Mouse (Mus musculus) embryonic facial prominence, embryonic 10.5 days (tissue): ENCODE results near the gene Xpr1. TPM values are rescaled to one million over a fixed set of nuclear protein-coding genes. Genes with fewer than 3 reads are reported as not detected.
A peak's percentile ranks its signal among the peaks of the same experiment; 100 is the strongest.

Experiments
- DNase-seq: peaks from one replicate; pipeline ENCODE4 v3.0.0-alpha.2; 2017; ENCODE audit warnings: low spot score
- H3K27ac ChIP-seq: fragments of 300-500 bp; sonication (generic); replicated peaks from 2 replicates; pipeline ENCODE4 v1.5.1; 2016; ENCODE audit warnings: mild to moderate bottlenecking
- H3K27me3 ChIP-seq: fragments of 300-500 bp; sonication (generic); replicated peaks from 2 replicates; pipeline ENCODE4 v1.6.1; 2016; ENCODE audit warnings: low read depth, mild to moderate bottlenecking; ENCODE audit not compliant: poor library complexity, severe bottlenecking
- H3K36me3 ChIP-seq: fragments of 300-500 bp; sonication (generic); replicated peaks from 2 replicates; pipeline ENCODE4 v1.6.1; 2016; ENCODE audit warnings: mild to moderate bottlenecking, moderate library complexity
- H3K4me1 ChIP-seq: fragments of 300-500 bp; sonication (generic); 2 replicates; pipeline ENCODE4 v1.6.1; 2016
- H3K4me3 ChIP-seq: fragments of 300-500 bp; sonication (generic); 2 replicates; pipeline ENCODE4 v1.5.1; 2016; ENCODE audit warnings: mild to moderate bottlenecking, moderate library complexity
- H3K9me3 ChIP-seq: fragments of 300-500 bp; sonication (generic); 2 replicates; pipeline ENCODE4 v1.6.1; 2016; ENCODE audit warnings: mild to moderate bottlenecking
- WGBS: fragments of 180-500 bp; shearing (Covaris S2); methylation state at CpG from one replicate; pipeline ENCODE4 v1.1.7; 2016; 5-methylcytosine and 5-hydroxymethylcytosine counted together
- polyA plus RNA-seq: library from polyadenylated mRNA; unstranded; fragments of >200 nt; fragmentation: Nextera tagmentation; extraction: Ambion mirVana; gene quantifications from 2 replicates; pipeline ENCODE4 v1.2.1, GENCODE M21; 2016

Xpr1 gene
- polyA plus RNA-seq = 8.2 and 8.4 TPM in 2 replicates

DNA sequence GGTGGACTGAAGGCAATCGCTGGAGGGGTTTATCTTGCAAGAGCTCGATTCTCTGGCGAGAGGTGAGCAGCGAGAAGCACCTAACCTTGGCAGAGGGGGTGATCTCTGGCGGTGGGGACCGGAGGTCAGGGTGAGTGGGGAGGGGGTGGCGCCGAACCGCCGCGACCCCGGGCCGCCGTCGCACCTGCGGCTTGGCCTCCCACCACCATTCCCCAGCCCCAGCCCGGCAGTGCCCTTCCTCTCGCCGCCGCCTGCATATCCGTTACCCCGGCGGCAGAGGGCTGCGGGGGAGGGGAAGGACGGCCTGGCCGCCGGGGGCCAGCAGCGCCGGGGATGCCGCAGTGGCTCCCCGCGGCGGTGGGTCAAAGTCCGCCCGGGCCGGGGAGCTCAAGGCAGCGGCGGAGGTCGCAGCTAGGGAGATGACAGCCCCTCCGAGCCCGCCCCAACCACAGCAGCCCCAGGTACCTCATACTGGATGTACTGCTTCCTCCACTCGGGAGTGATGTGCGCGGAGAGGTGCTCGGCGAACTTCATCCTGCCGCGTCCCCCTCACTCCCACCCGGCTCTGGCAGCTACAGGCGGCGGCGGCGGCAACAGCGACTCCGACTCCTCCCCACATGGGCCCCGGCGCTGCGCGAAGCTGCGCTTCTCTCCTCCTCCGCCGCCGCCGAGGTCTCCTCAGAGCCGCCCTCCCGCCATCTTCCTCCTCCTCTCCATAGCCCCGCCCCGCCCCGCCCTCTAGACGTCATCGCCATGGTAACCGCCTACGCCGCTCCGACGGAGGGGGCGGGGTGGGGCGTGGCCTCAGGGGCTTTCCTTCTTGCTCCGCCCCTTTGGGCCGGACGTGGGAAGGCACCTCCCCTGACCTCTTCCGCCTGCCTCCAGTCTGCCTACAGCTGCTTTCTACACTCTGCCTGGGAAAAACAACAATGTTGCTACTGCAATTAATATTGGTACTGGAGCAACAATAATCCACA is at the start of gene Xpr1:
Xpr1 (minus strand) TSS at position 715 of the 977 bp plus-strand sequence.
- Histone ChIP-seq H3K36me3 (no peaks in the 10 kb centered on the region), H3K4me3 (peak within 1 kb of the TSS; percentile 93), H3K27me3 (no peaks in the 10 kb centered on the region), H3K4me1 (peaks cover 14% of the 10 kb centered on the region; the same call in 1 of the 2 replicates), H3K27ac (peak within 1 kb of the TSS; percentile 89), H3K9me3 (no peaks in the 10 kb centered on the region)
- DNase-seq = peak; percentile 98
- WGBS = under 1% methylated on average over 80 of the region's 82 CpGs

GRCm38 (mm10) chr1:155463442-155463841 is 46.2 kb upstream of the Xpr1 start:
- no peaks in the 10 kb centered on the region for H3K36me3 ChIP-seq
- DNase-seq = peak; percentile 34
- no peaks in the 10 kb centered on the region for H3K9me3 ChIP-seq
- H3K27ac ChIP-seq = no peak overlapping the region
- H3K4me1 ChIP-seq = peaks cover 30% of the 10 kb centered on the region
- H3K4me3 ChIP-seq = no peak overlapping the region
- WGBS = 19% methylated on average over 10 of the region's 10 CpGs
- 0 out of 2 replicates have a peak, but pooled peaks cover 3% of the 10 kb centered on the region for H3K27me3 ChIP-seq

- Histone ChIP-seq H3K36me3 (no peaks in the 10 kb centered on the region), H3K4me3 (no peak overlapping the region), H3K27ac (no peak overlapping the region), H3K9me3 (no peaks in the 10 kb centered on the region), H3K4me1 (peaks cover 30% of the 10 kb centered on the region), H3K27me3 (0 out of 2 replicates have a peak, but pooled peaks cover 3% of the 10 kb centered on the region)
- 81% methylated on average over 5 of the region's 5 CpGs for WGBS
- DNase-seq = no peak
Observed at GRCm38 (mm10) chr1:155462582-155462981, 45.4 kb upstream of the Xpr1 start.

GRCm38 (mm10) chr1:155457532-155457931 is 40.3 kb upstream of the Xpr1 start:
- no peak for DNase-seq
- Histone ChIP-seq H3K9me3 (no peaks in the 10 kb centered on the region), H3K27ac (no peak overlapping the region), H3K27me3 (0 out of 2 replicates have a peak, but pooled peaks cover under 1% of the 10 kb centered on the region), H3K36me3 (no peaks in the 10 kb centered on the region), H3K4me1 (peaks cover 8% of the 10 kb centered on the region), H3K4me3 (no peak overlapping the region)
- WGBS = 81% methylated on average over 7 of the region's 7 CpGs

DNA sequence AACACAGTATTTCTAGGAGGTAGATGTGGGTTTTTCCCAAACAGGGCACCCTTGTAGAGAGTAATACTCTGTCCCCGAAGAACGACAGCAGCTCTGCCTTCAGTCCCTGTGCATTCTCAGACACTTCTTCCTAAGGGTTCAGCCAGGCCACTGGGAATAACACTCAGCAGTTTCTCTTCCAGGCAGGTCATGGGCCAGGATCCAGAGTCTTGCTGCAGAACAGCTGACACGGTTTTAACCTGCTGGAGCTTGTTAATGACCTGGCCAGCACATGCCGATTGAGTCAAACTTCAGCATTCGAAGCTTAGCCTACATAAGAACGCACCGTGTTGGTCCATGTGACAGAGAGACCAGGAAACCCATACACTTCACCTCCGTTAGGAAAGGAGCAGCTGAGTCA is 36.0 kb upstream of the Xpr1 start:
- Histone ChIP-seq H3K9me3 (no peaks in the 10 kb centered on the region), H3K4me3 (no peak overlapping the region), H3K27me3 (no peaks in the 10 kb centered on the region), H3K4me1 (peaks cover 6% of the 10 kb centered on the region; the same call in 1 of the 2 replicates), H3K36me3 (no peaks in the 10 kb centered on the region), H3K27ac (no peak overlapping the region)
- WGBS = 88% methylated on average over 8 of the region's 8 CpGs
- DNase-seq = no peak

DNA sequence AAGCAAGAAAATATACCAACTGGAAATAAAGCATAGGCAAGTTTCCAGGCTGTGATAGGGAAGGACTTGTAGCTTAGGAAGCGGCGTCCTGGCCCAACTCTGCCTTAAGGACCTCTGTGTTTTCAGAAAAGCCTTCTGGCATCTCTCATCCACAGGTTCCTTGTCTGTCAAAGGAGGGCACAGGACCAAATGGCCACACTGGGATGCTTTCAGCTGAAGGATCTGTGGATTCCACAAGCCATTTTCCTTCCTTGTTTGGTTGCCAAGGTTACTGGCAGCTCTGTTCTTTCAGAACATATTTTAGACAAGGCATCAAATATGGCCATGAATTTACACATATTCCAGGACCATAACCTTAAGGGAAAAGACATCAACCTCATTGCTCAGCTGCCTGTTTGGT is 31.7 kb upstream of the Xpr1 start:
- Histone ChIP-seq H3K9me3 (no peaks in the 10 kb centered on the region), H3K27ac (no peak overlapping the region), H3K36me3 (no peaks in the 10 kb centered on the region), H3K4me1 (peaks cover 6% of the 10 kb centered on the region; the same call in 1 of the 2 replicates), H3K4me3 (no peak overlapping the region), H3K27me3 (no peaks in the 10 kb centered on the region)
- no peak for DNase-seq
- 87% methylated on average over 2 of the region's 2 CpGs for whole genome bisulfite sequencing

DNA sequence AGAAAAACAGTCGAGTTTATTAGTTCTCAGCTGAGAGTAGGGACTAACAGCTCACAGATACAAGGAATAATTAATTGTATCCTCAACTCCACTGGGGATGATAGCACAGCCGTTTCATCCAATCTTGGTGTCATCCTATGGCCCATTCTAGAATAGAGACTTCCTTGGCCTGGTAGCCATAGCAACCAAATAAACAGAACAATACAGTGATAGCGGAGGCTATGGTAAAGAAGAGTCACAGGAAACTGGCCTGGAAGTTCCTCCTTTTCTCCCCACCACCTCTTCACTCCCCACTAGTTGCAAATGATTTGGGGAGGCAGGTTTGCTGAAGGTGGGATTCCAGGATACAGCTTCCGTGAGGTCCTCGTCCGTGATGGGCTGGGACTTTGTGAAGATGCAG is 30.1 kb upstream of the Xpr1 start:
- no peak overlapping the region for H3K27ac ChIP-seq
- H3K27me3 ChIP-seq = no peaks in the 10 kb centered on the region
- H3K36me3 ChIP-seq = no peaks in the 10 kb centered on the region
- no peak overlapping the region for H3K4me3 ChIP-seq
- no peak for DNase-seq
- WGBS = 80% methylated on average over 6 of the region's 6 CpGs
- H3K4me1 ChIP-seq = peaks cover 11% of the 10 kb centered on the region; the same call in 1 of the 2 replicates
- no peaks in the 10 kb centered on the region for H3K9me3 ChIP-seq

- no peak overlapping the region for H3K27ac ChIP-seq
- no peaks in the 10 kb centered on the region for H3K36me3 ChIP-seq
- H3K9me3 ChIP-seq = no peaks in the 10 kb centered on the region
- no peak for DNase-seq
- no peaks in the 10 kb centered on the region for H3K27me3 ChIP-seq
- H3K4me3 ChIP-seq = no peak overlapping the region
- peaks cover 14% of the 10 kb centered on the region for H3K4me1 ChIP-seq
- 90% methylated on average over 4 of the region's 4 CpGs for WGBS
Observed at GRCm38 (mm10) chr1:155443115-155443514, 25.9 kb upstream of the Xpr1 start.

GRCm38 (mm10) chr1:155442521-155443001 is 25.3 kb upstream of the Xpr1 start:
- Histone ChIP-seq H3K4me3 (no peak overlapping the region), H3K36me3 (no peaks in the 10 kb centered on the region), H3K27me3 (no peaks in the 10 kb centered on the region), H3K9me3 (no peaks in the 10 kb centered on the region), H3K4me1 (peaks cover 14% of the 10 kb centered on the region), H3K27ac (peak overlapping the region; percentile 24; the same call in 1 of the 2 replicates)
- no peak for DNase-seq
- 75% methylated on average over 13 of the region's 13 CpGs for WGBS

GRCm38 (mm10) chr1:155439551-155439950 is 22.3 kb upstream of the Xpr1 start:
- H3K9me3 ChIP-seq = no peaks in the 10 kb centered on the region
- no peak overlapping the region for H3K4me3 ChIP-seq
- H3K27me3 ChIP-seq = no peaks in the 10 kb centered on the region
- WGBS = 72% methylated on average over 7 of the region's 7 CpGs
- peaks cover 14% of the 10 kb centered on the region for H3K4me1 ChIP-seq
- no peak overlapping the region for H3K27ac ChIP-seq
- H3K36me3 ChIP-seq = no peaks in the 10 kb centered on the region
- DNase-seq = no peak

DNA sequence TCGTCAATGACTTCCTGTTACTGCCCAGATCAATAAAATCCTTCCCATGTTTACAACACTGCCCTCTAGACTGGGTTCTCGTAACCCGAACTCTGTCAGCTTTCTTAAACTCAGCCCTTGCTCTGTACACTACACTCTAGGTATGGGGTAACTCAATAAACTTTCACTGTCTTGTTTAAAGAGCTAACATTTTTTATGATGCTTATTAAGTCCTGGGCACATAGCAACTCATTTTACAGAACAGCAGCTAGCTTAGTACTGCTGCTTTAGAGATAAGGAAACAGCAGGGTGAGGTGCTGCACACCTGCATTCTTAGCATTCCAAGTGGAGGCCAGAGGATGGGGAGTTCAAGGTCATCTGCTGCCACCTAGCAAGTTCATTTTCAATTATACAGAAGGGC is 21.3 kb upstream of the Xpr1 start:
- H3K4me1 ChIP-seq = peaks cover 14% of the 10 kb centered on the region
- DNase-seq = no peak
- H3K27me3 ChIP-seq = no peaks in the 10 kb centered on the region
- 43% methylated on average over 3 of the region's 3 CpGs for WGBS
- H3K27ac ChIP-seq = no peak overlapping the region
- no peaks in the 10 kb centered on the region for H3K36me3 ChIP-seq
- no peaks in the 10 kb centered on the region for H3K9me3 ChIP-seq
- no peak overlapping the region for H3K4me3 ChIP-seq

- Histone ChIP-seq H3K27ac (no peak overlapping the region), H3K4me1 (peaks cover 19% of the 10 kb centered on the region), H3K27me3 (0 out of 2 replicates have a peak, but pooled peaks cover 3% of the 10 kb centered on the region), H3K9me3 (no peaks in the 10 kb centered on the region), H3K36me3 (no peaks in the 10 kb centered on the region), H3K4me3 (no peak overlapping the region)
- DNase-seq = no peak
- WGBS = 89% methylated on average over 7 of the region's 7 CpGs
Observed at GRCm38 (mm10) chr1:155429304-155429703, 12.1 kb upstream of the Xpr1 start.
